Mouse (Mus musculus) embryonic facial prominence, embryonic 10.5 days (tissue): ENCODE results near the gene Sema4c. TPM values are rescaled to one million over a fixed set of nuclear protein-coding genes. Genes with fewer than 3 reads are reported as not detected.
A peak's percentile ranks its signal among the peaks of the same experiment; 100 is the strongest.

Experiments
- DNase-seq: peaks from one replicate; pipeline ENCODE4 v3.0.0-alpha.2; 2017; ENCODE audit warnings: low spot score
- H3K27ac ChIP-seq: fragments of 300-500 bp; sonication (generic); replicated peaks from 2 replicates; pipeline ENCODE4 v1.5.1; 2016; ENCODE audit warnings: mild to moderate bottlenecking
- H3K27me3 ChIP-seq: fragments of 300-500 bp; sonication (generic); replicated peaks from 2 replicates; pipeline ENCODE4 v1.6.1; 2016; ENCODE audit warnings: low read depth, mild to moderate bottlenecking; ENCODE audit not compliant: poor library complexity, severe bottlenecking
- H3K36me3 ChIP-seq: fragments of 300-500 bp; sonication (generic); replicated peaks from 2 replicates; pipeline ENCODE4 v1.6.1; 2016; ENCODE audit warnings: mild to moderate bottlenecking, moderate library complexity
- H3K4me1 ChIP-seq: fragments of 300-500 bp; sonication (generic); 2 replicates; pipeline ENCODE4 v1.6.1; 2016
- H3K4me3 ChIP-seq: fragments of 300-500 bp; sonication (generic); 2 replicates; pipeline ENCODE4 v1.5.1; 2016; ENCODE audit warnings: mild to moderate bottlenecking, moderate library complexity
- H3K9me3 ChIP-seq: fragments of 300-500 bp; sonication (generic); 2 replicates; pipeline ENCODE4 v1.6.1; 2016; ENCODE audit warnings: mild to moderate bottlenecking
- WGBS: fragments of 180-500 bp; shearing (Covaris S2); methylation state at CpG from one replicate; pipeline ENCODE4 v1.1.7; 2016; 5-methylcytosine and 5-hydroxymethylcytosine counted together
- polyA plus RNA-seq: library from polyadenylated mRNA; unstranded; fragments of >200 nt; fragmentation: Nextera tagmentation; extraction: Ambion mirVana; gene quantifications from 2 replicates; pipeline ENCODE4 v1.2.1, GENCODE M21; 2016

Gene Sema4c
- polyA plus RNA-seq, 1 experiment from 2014 or later, result 25.9 TPM

DNA sequence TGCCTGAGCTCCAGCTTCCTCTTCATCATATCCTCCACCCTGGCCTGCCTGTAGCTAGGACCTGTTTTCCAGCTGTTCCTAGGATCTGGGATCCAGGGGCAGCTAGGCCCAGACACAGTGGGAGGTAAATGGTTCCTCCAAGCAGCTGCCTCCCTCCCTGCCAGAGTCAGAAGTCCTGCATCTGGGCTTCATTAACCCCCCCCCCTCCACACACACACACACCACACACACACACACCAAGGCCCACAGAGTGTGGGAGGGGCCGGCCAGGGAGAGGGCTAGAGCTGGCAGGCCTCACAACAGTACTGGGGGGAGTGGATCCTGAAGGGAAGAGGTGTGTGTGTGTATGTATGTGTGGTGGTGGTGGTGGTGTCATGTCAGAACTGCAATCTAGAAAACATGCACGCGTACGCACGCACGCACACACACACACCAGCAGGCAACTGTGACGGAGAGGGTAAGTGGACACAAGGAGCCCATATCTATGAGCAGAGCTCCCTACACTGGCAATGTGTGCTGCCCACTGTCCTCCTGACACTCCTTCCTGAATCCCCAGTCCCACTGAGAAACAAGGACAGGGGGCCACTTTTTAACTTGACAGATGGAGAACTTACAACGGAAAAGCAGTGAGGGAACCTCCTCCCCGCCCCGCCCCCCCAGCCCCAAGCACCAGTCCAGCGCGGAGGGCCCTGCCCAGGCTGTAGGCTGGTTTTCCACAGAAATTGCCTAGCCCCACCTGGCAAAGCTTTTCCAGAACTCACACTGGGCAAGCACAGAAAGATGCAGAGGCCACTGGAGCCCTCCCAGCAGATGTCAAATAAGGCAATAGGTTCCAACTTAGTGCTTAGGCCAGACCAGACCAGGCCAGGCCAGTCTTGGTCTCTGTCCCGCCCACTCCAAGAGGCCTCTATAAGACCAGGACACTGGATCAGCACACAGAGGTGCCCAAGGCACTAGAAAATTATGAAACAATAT lies 30.6 kb upstream of the Sema4c start:
- H3K27me3 ChIP-seq, result no peaks in the 10 kb centered on the region
- no peaks in the 10 kb centered on the region for H3K36me3 ChIP-seq
- H3K4me1 ChIP-seq, result peaks cover 79% of the 10 kb centered on the region
- WGBS, result 56% methylated on average over 13 of the region's 13 CpGs
- peak overlapping the region; percentile 6; the same call in 1 of the 2 replicates for H3K4me3 ChIP-seq
- peak; percentile 86 for DNase-seq
- H3K27ac ChIP-seq, result peak overlapping the region; percentile 82
- no peaks in the 10 kb centered on the region for H3K9me3 ChIP-seq

GRCm38 (mm10) chr1:36587860-36588259 lies 29.7 kb upstream of the Sema4c start:
- Histone ChIP-seq H3K4me3 (no peak overlapping the region), H3K36me3 (no peaks in the 10 kb centered on the region), H3K4me1 (peaks cover 81% of the 10 kb centered on the region), H3K27ac (peak overlapping the region; percentile 82), H3K27me3 (no peaks in the 10 kb centered on the region), H3K9me3 (no peaks in the 10 kb centered on the region)
- no peak for DNase-seq
- WGBS, result 92% methylated on average over 6 of the region's 6 CpGs

GRCm38 (mm10) chr1:36586288-36586687 lies 28.1 kb upstream of the Sema4c start:
- WGBS, result 23% methylated on average over 4 of the region's 4 CpGs
- Histone ChIP-seq H3K36me3 (no peaks in the 10 kb centered on the region), H3K4me1 (peaks cover 84% of the 10 kb centered on the region), H3K27me3 (no peaks in the 10 kb centered on the region), H3K9me3 (no peaks in the 10 kb centered on the region), H3K4me3 (no peak overlapping the region), H3K27ac (peak overlapping the region; percentile 82)
- DNase-seq, result peak; percentile 55

- Histone ChIP-seq H3K9me3 (no peaks in the 10 kb centered on the region), H3K27me3 (no peaks in the 10 kb centered on the region), H3K27ac (peak overlapping the region; percentile 69), H3K36me3 (no peaks in the 10 kb centered on the region), H3K4me3 (no peak overlapping the region), H3K4me1 (peaks cover 78% of the 10 kb centered on the region)
- no peak for DNase-seq
- WGBS, result 74% methylated on average over 8 of the region's 8 CpGs
Measured at GRCm38 (mm10) chr1:36583408-36584116, 25.4 kb upstream of the Sema4c start.

- DNase-seq, result no peak
- Histone ChIP-seq H3K4me1 (peaks cover 68% of the 10 kb centered on the region), H3K27me3 (0 out of 2 replicates have a peak, but pooled peaks cover 4% of the 10 kb centered on the region), H3K36me3 (no peaks in the 10 kb centered on the region), H3K9me3 (no peaks in the 10 kb centered on the region), H3K27ac (no peak overlapping the region), H3K4me3 (no peak overlapping the region)
- WGBS, result 71% methylated on average over 8 of the region's 8 CpGs
Measured at GRCm38 (mm10) chr1:36582211-36582610, 24.1 kb upstream of the Sema4c start.

- 0 out of 2 replicates have a peak, but pooled peaks cover 4% of the 10 kb centered on the region for H3K27me3 ChIP-seq
- H3K36me3 ChIP-seq, result no peaks in the 10 kb centered on the region
- 77% methylated on average over 5 of the region's 5 CpGs for WGBS
- peaks cover 68% of the 10 kb centered on the region for H3K4me1 ChIP-seq
- H3K9me3 ChIP-seq, result no peaks in the 10 kb centered on the region
- no peak for DNase-seq
- H3K27ac ChIP-seq, result peak overlapping the region; percentile 84
- no peak overlapping the region for H3K4me3 ChIP-seq
Measured at GRCm38 (mm10) chr1:36581260-36581659, 23.1 kb upstream of the Sema4c start.

DNA sequence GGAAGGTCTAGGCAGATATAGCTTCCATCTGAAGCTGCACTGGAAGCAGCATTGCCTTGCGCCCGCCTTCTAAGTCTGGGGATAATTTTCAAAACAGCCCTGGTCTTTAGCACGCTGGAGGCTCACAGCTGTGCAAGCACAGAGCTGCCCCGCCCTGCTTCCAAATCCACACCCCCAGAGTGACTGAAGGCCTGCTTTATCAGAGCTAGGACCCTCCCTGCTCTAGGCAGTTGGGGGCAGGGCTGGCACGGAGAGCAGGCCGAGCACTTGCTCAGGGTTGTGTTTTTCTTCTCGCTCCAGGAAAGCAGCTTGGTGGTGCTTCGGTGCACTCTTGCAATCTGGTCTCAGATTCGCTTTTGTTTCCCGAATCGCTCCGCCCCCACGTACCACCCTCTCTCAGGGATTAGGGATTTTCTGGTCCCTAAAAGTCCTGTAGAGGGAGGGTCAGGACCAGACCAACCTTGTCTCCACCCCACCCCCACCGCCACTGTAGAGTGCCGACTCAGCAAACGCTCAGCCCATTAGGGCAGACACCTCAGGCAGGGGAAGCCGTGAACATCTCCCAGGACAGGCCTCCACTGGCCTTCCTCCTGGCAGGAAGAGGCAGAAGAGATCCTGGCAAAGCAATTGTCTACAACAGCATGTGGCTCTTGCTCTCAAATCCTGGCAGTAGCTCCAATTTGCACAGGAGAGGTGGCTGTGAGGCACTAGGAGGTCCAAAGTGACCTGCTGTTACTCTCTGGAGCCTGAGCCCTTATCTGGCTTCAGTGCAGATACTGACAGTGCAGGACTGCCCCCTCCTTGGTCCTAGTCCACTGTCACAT lies 22.4 kb upstream of the Sema4c start:
- Histone ChIP-seq H3K36me3 (no peaks in the 10 kb centered on the region), H3K27ac (peak overlapping the region; percentile 84), H3K4me3 (peak overlapping the region; percentile 45), H3K27me3 (0 out of 2 replicates have a peak, but pooled peaks cover 4% of the 10 kb centered on the region), H3K4me1 (peaks cover 68% of the 10 kb centered on the region), H3K9me3 (no peaks in the 10 kb centered on the region)
- peak; percentile 85 for DNase-seq
- under 1% methylated on average over 17 of the region's 17 CpGs for WGBS

DNA sequence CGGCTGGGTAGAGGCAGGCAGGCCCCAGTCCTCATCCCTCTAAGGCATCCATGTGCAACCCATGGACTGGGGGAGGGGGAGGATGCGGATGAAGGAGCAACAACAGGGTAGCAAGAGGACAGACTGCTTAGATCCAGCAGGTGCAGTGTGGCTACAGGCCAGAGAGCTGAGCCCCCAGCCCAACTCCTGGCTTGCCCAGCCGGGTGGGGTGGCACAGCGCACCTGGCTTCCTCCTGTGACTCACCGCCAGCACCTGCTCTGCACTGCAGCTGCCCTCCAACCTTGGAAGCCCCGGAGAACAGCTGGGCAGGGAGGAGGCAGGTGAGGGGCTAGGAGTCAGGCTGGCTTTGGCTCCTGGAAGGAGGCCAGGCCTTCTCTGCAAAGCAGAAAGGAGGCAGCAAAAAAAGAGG lies 21.8 kb upstream of the Sema4c start:
- Histone ChIP-seq H3K4me1 (peaks cover 70% of the 10 kb centered on the region), H3K27ac (peak overlapping the region; percentile 84), H3K9me3 (no peaks in the 10 kb centered on the region), H3K27me3 (0 out of 2 replicates have a peak, but pooled peaks cover 4% of the 10 kb centered on the region), H3K36me3 (no peaks in the 10 kb centered on the region), H3K4me3 (peak overlapping the region; percentile 45)
- 11% methylated on average over 6 of the region's 6 CpGs for WGBS
- DNase-seq, result peak; percentile 63

DNA sequence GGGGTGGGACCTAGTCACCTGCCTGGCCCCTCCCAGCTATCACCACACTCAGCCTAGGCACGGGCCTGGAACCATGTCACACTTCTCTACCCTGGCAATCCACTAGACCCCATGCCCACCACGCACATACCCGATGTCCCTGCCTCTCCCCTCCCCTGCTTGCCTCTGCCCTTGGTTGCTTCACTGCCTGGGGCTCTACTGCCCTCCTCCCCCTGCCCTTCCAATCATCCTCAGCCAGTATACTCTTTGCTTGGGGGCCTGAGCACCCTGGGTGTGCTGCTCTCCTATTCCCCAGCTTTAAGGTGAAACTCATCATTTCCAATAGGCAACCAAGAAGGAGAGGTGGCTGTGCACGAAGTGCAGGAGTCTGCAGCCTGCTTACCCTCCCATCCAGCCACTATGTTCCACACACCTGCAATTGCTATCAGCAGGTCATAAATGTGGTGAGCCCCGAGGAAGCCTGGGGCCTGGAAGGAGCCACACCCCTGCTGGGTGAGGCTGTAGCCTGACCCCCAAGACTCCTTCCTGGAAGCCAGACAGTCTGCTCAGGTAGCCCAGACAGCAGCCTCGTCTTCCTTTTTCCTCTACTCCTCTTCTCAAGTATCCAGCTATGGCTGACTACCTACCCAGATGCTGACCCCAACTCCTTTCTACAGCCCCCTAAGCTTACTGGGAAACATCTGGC lies 19.0 kb upstream of the Sema4c start:
- 68% methylated on average over 6 of the region's 6 CpGs for whole genome bisulfite sequencing
- Histone ChIP-seq H3K36me3 (no peaks in the 10 kb centered on the region), H3K4me3 (no peak overlapping the region), H3K27me3 (0 out of 2 replicates have a peak, but pooled peaks cover 4% of the 10 kb centered on the region), H3K4me1 (peaks cover 80% of the 10 kb centered on the region), H3K27ac (peak overlapping the region; percentile 66), H3K9me3 (no peaks in the 10 kb centered on the region)
- DNase-seq, result no peak

GRCm38 (mm10) chr1:36575347-36575746 lies 17.2 kb upstream of the Sema4c start:
- H3K9me3 ChIP-seq, result no peaks in the 10 kb centered on the region
- WGBS, result 53% methylated on average over 6 of the region's 6 CpGs
- no peak overlapping the region for H3K4me3 ChIP-seq
- H3K27me3 ChIP-seq, result 0 out of 2 replicates have a peak, but pooled peaks cover 4% of the 10 kb centered on the region
- peak overlapping the region; percentile 66; the same call in 1 of the 2 replicates for H3K27ac ChIP-seq
- H3K36me3 ChIP-seq, result no peaks in the 10 kb centered on the region
- DNase-seq, result no peak
- H3K4me1 ChIP-seq, result peaks cover 75% of the 10 kb centered on the region

GRCm38 (mm10) chr1:36574196-36574955 lies 16.2 kb upstream of the Sema4c start:
- Histone ChIP-seq H3K27me3 (0 out of 2 replicates have a peak, but pooled peaks cover 4% of the 10 kb centered on the region), H3K27ac (peak overlapping the region; percentile 49), H3K9me3 (no peaks in the 10 kb centered on the region), H3K4me3 (0 out of 2 replicates have a peak overlapping the region, but pooled peaks have one; percentile 8), H3K4me1 (peaks cover 74% of the 10 kb centered on the region), H3K36me3 (no peaks in the 10 kb centered on the region)
- DNase-seq, result no peak
- 76% methylated on average over 5 of the region's 5 CpGs for WGBS
